Mouse (Mus musculus) subcutaneous adipose tissue, adult 2 months (tissue): ENCODE data around the gene Ear6. TPM values are rescaled to one million over a fixed set of nuclear protein-coding genes. Genes with fewer than 3 reads are reported as not detected.

Experiments used
- polyA plus RNA-seq: library from polyadenylated mRNA; depleted of rRNA; stranded (reverse); fragments of >200 nt; gene quantifications from 2 replicates; pipeline ENCODE4 v1.2.3, GENCODE M21; 2012; ENCODE audit warnings: low replicate concordance; rRNA removed

The Ear6 gene
- not detected in 2 replicates for polyA plus RNA-seq

DNA sequence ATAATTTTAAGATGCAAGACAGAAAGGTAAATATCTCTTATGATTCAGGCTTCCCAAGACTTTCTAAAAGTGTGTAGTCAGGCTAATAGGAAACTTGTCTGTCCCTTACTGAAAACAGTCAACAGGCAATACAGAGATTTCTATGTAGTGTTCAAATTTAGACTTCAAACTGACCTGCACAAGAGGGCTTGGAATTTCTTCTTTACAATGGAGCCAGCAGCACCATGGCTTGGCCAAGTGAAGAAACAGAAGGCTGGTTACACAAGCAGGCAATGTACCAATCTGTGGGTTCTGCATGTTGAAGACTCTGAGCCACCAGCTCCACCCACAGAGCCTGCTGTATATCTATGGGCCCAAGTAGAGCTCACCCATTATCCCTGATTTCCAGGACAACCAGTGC, at the start of gene Ear6:
TSS of gene Ear6 (plus strand) at position 301 of the 400 bp plus-strand sequence.

DNA sequence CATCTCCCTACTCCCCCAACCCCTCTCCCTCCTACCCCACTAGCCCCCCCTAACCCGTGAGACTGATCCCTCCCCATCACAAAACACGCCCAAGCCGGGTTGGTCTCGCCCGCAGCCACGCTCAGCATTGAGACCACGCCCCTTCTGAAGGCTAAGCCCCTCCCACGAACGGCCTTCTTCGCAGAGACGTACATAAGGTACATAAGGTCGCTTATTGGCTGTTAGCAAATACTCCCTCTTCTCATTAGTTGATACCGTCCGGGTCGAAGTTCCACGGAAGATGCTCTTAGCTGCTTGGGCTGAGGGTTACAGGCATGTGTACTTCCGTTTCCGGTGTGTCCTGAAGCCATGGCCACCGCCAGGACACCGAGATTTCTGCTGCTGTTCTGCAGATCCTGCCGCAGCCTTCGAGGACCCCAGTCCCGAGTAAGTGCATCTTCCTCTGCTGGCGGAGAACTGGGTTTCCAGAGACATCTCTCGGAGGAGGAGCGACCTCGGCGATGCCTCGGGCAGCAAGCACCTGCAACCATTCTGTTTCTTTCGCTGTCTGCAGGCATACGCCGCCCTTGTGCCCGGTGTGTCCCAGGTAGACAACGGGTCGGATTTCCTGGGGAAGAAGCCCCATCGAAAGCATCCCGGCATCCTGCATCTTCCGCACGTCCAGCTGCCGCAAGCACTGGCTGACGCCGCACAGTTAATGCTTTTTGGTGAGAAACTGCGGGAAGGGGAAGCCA, 31.3 kb downstream of the Ear6 start, which contains the start of gene Mettl17:
TSS of gene Mettl17 (plus strand) at position 245 of the 734 bp plus-strand sequence.

DNA sequence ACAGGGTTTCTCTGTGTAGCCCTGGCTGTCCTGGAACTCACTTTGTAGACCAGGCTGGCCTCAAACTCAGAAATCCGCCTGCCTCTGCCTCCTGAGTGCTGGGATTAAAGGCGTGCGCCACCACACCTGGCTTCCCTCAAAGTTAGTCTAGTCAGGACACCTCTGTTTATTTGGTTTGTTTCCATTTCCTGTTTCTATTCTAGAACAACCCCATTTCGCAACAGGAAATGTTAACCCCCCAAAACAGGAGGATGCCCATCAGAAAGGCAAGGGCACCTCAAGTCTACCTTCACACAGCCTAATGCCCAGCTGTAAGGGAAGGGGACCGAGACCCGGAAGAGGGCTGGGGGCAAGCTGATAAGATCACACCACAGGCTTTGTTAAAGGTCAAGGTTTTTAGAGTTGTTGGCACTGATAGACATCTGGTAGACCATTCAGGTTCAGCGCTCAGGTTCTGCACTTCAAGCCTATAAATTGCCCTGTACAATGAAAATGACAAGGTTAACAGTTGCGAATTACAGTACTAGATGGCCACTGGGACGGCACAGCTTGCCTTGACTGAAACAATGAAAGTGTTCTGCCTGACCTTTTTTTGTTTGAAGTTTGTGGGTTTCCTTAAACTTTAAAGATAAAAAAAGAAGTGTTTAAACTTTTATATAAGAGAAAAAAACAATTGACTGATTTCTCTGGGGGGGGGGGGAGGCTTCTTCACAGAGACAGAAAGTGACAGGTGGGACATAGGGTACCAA, 38.9 kb downstream of the Ear6 start, which contains the start of gene Slc39a2:
TSS of gene Slc39a2 (plus strand) at position 699 of the 749 bp plus-strand sequence.

Other genes with a start within 250 kb of the Ear6 start
- gene Gm17078, start 242.4 kb upstream of the Ear6 start, polyA plus RNA-seq, result not detected in 2 replicates
- not detected in 2 replicates for gene Gm4181, start 218.0 kb upstream of the Ear6 start, polyA plus RNA-seq
- gene Gm17079, start 158.2 kb upstream of the Ear6 start, polyA plus RNA-seq, result not detected in 2 replicates
- not detected in 2 replicates for gene Gm5800, start 136.5 kb upstream of the Ear6 start, polyA plus RNA-seq
- 0.32 TPM in 1 of 2 replicates, not detected in the other for gene Ang4, start 80.1 kb upstream of the Ear6 start, polyA plus RNA-seq
- not detected in 2 replicates for gene AY358078, start 53.7 kb upstream of the Ear6 start, polyA plus RNA-seq
- 28.2 and 46.1 TPM in 2 replicates for gene Mettl17, start 31.1 kb downstream of the Ear6 start, polyA plus RNA-seq
- 0.67 and 6.4 TPM in 2 replicates for gene Slc39a2, start 39.2 kb downstream of the Ear6 start, polyA plus RNA-seq
- 267 and 271 TPM in 2 replicates for gene Ndrg2, start 60.5 kb downstream of the Ear6 start, polyA plus RNA-seq
- not detected in 2 replicates for gene Tppp2, start 64.7 kb downstream of the Ear6 start, polyA plus RNA-seq
- 0.27 and 0.34 TPM in 2 replicates for gene Rnase13, start 69.1 kb downstream of the Ear6 start, polyA plus RNA-seq
- 99.6 and 169 TPM in 2 replicates for gene Arhgef40, start 131.0 kb downstream of the Ear6 start, polyA plus RNA-seq
- gene Tmem253, start 162.0 kb downstream of the Ear6 start, polyA plus RNA-seq, result 0.84 and 0.99 TPM in 2 replicates
- gene Zfp219, start 167.0 kb downstream of the Ear6 start, polyA plus RNA-seq, result 64.1 and 86.8 TPM in 2 replicates
- not detected in 2 replicates for gene Olfr221, start 188.8 kb downstream of the Ear6 start, polyA plus RNA-seq